Mouse (Mus musculus) cerebellum, adult 11-12 months (tissue): ENCODE results near the gene Atf7.

Source experiments
- DNase-seq: peaks from one replicate; pipeline ENCODE4 v3.0.0; 2022

Gene Atf7

DNA sequence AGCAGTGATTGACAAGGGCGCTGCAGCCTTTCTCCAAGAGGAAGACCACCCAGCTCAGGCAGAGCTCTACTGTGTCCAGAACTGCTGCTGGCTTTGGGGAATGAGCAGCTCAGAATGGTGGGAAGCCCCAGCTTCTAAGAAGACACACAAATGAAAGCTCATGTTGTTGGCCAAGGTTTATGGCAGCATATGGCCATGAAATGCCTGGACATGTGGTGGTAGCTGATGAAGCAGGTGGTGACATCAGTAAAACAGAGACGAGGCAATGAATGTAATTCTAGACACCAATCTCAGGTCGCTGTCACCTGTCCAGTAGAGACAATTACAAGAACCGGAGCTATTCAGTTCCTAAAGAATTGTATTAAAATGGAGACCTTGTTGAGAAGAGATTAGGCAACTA, 80.5 kb downstream of the Atf7 start:
- DNase-seq: peak; percentile 97

DNA sequence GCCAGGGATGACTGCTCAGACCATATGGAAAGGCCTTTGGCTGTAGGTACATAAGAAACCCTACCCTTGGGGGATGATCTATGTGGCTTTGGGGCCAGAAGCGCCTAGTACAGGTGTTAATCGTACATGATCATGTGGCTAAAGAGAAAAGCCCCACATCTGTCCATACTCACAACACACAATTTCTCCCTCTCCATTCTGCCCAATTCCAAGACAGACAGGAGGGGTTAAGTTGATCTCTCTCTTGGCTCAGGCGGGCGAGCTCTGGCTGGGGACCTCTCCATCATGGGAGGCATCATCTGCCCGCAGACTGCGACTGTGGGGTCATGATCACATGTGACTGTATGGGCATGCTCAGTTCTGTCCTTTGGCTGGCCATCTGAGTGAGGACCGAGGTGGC, 91.3 kb downstream of the Atf7 start:
- peak; percentile 29 for DNase-seq

DNA sequence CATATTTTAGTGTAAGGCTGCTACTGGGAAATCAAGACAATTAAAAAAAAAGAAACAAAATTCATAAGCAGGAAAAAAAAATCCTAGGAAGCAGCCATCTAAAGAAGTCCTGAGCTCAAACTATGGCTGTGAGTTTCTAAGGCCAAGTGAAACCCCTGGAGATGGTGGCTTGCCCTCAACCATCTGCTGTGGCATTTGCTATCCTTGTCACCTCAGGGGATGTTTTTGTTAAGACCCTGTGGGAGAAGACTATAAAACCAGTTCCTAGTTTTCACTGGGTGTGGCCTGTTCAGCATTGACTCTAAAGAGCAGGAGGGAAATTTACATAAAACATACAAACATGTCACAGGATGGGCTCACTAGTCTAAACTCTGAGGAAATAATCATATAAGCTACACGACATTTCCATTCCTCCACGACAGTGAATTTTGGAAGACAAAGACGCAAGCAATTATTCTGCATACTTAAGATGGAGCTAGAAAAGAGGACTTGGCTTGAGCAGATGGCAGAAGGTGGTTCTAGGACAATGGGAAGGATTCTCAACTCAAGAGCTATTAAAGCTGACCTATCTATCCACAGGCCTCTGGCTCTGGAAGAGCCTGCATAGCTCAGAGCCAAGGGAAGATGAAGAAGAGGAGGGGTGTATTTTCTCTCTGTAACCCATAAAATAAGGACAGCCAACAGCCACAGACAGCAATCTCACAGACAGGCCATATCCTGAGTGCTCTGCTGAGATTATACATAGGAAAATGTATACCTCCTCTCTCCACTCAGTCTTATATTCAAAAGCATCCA, 93.0 kb downstream of the Atf7 start:
- peak; percentile 82 for DNase-seq

DNA sequence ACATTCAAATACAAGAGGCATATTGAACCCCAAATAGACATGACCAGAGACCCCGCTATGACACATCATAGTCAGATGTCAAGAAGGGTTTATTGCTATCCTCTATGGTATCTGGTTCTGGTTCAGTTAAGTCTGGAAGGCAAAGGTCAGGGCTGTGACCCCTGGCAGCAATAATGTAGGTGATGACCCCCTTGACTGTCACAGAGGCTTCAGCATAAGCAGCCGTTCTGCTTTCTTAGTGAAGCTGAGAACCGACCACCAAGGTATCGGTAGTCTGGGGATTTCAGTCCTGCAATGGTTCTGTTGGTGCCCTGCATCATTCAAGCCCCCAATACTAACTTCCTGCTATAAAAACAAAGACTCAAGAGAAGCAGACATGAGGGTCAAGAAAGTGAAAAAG, 93.7 kb downstream of the Atf7 start:
- DNase-seq: peak; percentile 28

DNA sequence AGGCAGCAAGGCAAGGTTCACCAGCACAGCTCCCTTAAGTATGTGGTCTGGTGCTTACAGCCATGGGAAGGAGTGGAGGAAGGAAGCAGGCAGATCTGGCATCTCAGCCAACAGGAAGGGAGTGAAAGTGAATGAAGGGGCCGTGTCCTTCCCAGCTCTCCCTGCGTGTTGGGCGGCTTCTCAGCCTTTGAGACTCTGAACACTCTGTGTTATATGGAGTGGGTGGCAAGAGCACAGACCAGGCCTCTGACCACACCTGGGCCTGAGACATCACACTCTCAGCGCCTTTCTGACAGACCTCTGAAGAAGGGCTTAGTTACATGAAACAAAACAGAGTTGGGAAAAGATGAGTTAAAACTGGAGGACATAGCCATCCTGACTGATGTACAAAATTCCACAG, 94.7 kb downstream of the Atf7 start:
- no peak for DNase-seq

DNA sequence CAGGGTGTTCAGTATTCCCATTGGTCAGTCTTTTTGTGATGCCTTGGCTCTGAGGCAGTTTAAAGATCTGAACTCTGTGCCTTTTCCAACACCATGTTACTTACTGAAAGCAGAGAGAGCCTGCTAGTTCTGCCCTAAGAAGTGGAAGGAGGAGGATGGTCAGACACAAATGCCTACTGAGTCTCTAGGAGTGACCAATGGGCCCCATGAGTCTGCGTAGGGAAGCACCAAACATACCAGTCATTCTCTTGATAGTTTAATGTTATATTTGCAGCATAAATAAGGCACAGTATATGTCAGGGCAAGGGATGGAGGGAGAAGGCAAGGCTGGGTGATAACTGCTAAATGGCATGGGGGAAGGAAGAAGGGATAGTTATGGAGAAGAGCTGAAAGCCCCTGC, 96.9 kb downstream of the Atf7 start:
- DNase-seq: no peak

DNA sequence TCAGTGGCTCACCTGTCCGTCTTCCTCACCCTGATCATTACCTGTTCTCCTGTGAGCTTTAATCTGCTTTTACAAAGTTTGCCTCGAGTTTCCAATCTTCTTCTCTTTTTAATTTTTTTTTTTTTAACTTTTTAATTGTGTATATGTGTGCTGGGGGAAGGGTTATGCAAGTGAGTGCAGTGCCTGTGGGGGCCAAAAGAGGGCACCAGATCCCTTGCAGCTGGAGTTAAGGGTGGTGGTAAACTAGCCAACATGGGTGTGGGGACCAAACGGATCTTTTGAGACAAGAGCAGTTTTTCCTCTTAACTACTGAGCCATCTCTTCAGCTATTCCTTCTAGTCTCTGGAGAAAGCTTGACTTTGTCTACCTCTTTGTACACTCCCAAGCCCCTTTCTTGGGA, 97.3 kb downstream of the Atf7 start:
- no peak for DNase-seq

DNA sequence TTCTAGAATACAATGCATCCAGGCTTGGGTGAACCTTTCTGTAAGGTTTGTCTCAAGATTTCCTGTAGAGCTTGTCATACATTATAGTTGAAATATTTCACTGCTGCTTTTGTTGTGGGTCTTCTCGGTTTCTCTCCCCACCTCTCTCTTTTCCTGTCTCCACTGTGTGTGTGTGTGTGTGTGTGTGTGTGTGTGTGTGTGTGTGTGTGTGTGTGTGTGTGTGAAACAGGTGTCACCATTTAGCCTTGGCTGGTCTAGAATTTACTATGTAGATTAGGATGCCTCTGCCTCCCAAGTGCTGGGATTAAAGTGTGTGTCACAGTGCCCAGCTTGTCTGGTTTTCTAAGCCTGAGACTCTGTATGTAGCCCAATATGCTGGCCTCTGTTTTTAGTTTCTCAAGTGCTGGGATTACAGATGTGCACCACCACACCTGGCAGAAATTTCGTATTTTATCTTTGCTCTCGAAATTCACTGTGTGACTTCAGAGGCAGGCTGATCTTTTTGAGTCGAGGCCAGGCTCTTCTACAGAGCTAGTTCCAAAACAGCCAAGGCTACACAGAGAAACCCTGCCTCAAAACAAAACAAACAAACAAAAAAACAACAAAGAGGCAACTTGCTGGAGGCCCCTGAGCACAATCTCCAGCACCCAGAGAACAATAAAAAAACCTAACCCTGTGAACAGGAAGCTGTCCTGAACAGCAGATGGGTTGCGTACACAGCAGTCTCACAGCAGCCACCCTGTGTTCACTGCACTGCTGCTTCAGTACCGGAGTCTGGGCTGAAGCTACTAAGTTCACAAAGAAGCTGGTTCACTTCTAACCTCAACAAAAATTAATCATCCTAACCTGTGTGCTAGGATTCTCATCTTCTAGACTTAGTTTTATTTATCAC, 98.9 kb downstream of the Atf7 start:
- DNase-seq: no peak

DNA sequence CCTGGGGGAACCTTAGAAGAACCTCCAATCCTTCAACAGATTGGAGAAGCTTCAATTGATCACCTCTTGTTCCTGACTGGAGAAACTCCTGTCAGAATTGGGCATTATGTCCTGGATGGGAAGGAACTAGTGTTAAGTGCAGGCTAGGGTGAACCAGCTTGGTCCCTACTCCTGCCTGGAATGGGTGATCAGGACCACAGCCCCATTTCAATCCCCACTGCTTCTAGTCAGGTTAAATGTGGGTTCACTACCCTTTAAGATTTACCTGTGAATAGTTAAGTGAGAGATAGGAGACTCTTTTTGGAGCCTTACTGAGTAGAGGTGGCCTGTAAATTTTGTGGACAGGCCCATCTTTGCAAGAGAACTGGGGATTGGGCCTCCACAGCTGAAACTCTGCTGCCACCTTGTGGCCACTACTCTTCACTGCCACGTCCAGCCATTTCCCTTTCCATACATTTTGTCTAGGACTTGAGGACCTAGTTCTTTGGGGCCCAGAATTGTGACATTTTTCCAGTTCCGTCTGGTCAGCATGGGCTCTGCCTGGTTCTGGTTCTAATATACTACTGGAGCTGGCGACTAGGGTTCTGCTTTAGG, 100.3 kb downstream of the Atf7 start, which contains the start of gene Npff:
Npff (minus strand) TSS at position 51 of the 594 bp plus-strand sequence.
- peak; percentile 81 for DNase-seq

DNA sequence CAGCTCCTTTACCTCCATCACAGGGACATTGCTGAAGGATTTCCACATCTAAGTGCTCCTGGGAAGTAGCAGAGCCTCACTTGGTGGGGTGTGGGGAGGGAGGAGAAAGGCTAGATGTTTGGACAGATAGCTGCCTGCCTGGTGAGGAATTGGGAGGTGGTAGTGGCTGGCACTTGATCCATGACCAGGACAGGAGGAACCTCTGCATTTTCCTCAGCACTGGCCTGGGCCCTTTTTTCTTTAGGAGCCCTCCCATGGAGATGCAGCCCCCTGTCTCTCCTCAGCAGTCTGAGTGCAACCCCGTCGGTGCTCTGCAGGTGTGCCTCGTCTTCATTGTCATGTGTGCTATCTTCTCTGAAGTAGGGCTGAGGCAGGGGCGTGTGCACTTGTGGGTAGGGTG, 103.8 kb downstream of the Atf7 start:
- peak; percentile 44 for DNase-seq

DNA sequence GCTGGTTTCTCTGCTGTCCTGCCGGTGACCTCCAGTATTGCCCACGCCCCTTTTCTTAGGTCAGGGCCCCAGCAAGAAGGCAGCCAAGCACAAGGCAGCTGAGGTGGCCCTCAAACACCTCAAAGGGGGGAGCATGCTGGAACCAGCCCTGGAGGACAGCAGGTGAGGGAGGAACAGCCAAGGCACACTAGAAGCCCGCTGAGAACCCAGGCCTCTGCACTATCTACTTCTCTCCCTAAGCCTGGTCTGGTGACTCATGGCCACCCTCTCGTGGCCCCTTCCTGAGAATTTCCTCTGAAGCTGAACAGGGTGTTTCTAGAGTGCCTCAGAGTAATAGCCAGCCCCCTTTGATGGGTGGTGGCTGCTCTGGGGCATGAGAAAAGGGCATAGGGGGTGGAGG, 104.8 kb downstream of the Atf7 start:
- peak; percentile 71 for DNase-seq

DNA sequence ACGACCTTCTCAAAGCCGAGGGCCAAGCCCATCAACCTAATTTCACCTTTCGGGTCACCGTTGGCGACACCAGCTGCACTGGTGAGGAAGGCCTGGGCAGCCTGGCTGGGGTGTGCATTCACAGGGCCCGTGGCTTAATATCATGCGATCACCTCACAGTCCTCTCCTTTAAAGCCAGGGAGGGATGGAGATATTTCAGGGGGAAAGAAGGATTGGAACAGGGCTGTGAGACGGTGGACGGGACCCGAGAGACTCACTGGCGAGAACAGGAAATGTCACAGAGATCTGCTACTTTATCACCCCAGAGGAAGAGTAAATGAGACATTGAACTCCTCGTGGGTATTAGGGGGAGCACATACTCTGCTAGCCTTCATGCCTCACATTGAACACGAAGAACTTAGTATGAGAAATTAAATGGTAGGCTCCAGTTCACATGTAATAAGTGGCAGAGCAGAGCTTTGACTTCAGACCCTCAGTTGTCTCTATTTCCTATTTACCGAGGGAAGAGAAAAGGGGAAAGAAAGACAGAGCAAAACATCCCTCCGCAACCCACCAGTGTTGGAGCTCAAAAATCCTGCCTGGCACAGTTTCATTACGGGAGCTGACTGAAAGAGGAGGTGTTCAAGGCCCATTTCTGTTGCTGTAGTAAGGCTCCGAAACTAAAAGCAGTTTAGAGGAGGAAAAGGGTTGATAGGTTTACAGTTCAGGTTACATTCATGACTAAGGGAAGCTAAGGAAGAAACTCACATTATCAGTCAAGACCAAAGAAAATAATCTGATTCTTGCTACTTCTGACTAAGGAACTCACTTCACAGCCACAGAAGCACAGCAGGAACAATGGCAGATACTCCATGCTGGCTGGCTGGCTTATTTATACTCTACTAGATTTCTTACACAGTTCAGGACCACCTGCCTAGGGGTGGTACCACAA, 105.8 kb downstream of the Atf7 start:
- no peak for DNase-seq

DNA sequence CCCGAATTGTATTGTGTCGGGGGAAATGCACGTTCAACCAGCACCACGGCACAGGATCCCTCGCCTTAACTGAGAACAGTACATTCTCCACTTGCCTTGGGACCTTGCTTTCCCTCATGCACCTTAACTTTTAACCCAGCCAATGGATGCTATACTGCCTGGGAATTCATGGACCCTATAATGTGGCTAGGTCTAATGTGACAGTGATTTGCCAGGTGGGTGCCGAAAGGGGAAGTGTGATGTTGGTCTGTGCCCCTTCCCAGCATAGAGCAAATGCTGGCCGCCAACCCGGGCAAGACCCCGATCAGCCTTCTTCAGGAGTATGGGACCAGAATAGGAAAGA, 106.4 kb downstream of the Atf7 start:
- DNase-seq: no peak

DNA sequence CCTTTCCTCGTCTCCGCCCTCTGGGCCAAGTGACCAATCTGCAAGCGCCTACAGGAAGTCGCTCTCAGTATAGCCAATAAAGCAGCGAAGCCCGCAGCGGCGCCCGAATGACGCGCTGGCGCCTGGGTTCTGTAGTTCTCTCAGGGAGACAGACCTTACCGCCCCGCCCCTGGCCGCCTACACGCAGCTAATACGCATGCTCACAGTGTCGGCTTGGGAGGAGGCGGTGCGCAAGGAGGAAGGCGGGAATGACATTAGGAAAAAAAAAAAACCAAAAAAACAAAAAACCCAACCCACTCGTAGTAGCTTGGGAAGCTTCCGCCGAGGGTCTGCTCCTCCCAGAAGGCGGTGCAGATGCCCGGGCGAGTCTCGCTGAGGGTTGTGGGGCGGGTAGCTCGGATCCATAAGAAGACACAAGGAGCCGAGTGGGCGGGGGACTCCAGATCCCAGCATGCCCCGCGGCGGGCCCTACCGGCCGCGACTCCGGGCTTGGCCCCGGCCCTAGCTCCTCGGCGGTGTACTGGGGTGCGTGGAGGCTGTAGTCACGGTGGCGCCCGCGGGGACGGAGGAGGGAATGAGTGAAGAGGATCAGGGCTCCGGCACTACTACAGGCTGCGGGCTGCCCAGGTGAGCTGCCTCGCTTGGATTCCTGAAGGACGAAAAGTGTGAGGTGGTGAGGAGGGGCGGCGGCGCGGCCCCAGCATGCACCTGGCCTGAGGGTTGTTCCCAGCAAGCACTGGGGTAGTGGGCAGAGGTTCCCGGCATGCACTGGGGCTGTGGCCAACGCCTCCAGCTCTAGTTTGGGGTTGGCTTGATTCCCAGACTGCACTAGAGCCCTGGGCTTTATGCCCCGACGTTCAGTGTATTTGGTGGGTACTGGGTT, 107.0 kb downstream of the Atf7 start, which contains the start of gene Tarbp2:
Tarbp2 (plus strand) TSS at position 217 of the 883 bp plus-strand sequence.
- DNase-seq: peak; percentile 100

DNA sequence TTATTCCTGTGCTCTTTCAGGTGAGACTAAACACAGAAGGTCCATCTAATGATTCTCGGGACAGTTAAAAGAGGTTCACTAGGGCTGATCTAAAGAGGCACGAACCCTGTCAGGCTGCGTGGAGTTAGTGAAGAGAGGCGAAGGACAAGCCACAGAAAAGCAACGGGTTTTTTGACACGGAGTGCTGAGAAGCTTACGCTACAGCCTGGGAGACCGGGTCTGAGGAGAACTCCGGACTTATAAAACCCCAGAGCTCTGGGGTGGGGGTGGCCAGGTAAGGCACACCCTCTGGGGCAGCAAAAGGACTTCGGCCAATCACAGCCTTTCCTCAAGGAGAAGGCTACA, 107.7 kb downstream of the Atf7 start:
- DNase-seq: no peak

DNA sequence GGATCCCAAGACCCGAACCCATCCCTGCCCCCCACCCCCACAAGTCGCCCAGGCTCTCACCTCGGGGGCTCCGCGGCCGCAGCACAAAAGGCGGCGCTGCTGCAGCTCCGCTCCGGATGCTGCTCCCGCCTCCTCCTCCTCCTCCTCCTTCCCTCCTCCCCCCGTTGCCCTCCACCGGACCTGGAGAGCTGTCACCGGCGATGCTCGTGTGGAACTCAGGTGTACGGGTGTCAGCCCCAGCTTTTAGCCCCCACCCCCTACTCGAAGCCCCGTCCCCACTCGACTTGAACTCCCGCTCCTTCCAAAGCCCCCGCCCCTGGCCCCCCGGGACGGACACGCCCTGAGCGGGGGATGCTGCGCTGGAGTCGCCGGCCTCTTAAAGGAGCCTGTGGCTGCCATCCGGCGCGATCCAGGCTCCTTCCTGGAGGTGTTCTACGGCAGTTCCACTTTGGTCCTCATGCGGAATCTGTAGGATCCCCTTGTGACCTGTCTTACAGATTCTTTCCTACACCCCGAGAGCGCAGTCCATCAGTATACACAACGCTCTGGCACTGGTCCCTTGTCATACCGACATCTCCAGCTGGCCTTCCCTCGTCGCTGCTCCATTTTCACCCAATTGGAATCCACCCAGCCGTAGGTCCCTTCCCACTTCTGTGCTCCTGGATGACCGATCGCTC, 108.4 kb downstream of the Atf7 start, which contains the start of gene Map3k12:
Map3k12 (minus strand) TSS at position 337 of the 677 bp plus-strand sequence.
- DNase-seq: peak; percentile 90

DNA sequence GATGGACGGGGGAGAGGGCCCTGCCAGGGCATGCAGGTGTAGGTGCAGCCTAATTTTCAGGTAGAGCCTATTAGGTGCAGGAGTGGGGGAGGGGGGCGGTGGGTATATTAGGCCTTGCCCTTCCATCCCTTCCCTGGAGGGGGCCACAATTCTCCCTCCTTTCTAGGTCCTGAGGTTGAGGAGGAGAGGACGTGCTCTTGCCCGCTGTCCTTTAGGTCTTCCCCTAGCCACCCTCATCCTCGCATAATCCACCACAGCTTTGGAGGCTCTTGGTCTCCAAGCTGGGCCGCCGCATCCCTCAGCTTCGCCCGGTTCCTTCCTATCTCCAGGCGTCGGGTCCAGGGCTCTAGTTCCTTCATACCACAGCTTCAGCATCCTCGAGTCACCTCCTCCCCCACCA, 109.0 kb downstream of the Atf7 start:
- peak; percentile 80 for DNase-seq

DNA sequence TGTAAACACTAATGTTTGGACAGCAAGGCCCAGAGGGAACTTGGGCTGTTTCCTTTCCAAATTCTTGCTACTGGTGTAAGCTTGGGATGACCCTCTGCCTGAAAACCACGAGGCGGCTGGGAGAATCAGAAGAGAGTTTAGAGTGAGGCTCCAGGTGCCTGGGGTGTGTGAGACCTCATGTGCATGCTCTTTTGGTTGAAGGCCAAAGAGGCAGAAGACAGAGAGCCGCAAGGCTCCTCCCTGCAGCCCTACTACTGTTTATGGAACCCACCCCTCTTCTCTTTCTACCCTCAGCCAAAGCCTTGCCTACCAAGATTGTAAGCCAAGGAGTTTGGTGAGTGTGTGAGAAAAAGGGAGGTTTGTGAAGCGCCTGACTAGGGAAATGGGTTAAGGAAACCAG, 109.5 kb downstream of the Atf7 start:
- DNase-seq: peak; percentile 69

DNA sequence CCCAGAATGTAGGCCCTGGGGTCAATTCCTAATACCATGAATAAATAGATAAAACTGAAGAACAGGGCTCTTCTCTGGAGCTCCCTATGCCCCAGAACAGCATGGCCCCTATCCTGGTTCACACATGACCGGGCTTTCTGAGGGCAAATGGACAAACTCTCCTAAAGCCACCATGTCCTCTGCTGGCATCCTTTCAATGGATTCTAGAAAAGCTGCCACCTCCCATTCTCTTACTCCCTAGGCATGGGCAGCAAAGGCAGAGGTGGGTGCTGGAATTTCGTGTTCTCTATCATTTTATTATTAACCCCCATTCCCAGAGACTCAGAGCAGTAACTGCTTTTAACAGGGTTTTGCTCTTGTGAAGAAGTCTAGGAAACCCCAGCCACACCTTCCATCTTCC, 110.0 kb downstream of the Atf7 start:
- no peak for DNase-seq

DNA sequence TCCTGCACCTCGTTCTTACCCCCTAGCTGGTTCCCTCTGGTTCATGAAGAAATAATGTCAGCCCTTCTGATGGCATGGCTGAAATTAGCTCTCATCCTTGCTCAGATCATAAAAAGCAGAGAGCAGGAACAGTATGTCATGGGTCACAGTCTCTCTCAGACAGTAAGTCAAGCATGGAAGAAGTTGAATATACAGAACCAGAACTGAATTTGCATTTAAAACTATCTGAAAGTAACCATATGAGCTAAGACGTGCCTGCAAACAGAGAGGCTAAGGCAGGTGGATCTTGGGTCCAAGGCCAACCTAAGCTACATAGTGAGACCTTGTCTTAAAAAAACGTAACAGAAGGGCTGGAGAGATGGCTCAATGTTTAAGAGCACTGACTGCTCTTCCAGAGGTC, 112.3 kb downstream of the Atf7 start:
- no peak for DNase-seq

DNA sequence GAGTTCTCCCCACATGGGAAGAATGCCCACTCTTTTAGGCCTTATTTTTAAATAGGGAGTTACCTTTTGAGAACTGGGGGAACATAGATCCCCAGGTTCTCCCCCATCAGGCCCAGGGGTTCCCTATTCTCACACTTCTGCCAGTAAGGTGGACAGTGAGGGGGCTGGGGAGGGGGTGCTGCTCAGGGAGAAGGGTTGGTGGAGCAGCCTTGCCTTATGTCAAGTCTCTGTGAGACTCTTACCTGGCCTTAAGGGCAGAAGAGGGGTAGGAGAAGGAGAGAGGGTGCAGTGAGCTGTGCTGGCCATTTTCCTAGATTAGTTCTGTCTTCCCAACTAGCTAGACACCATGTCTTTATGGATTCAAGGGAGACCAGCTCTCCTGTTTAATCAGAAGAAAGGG, 112.8 kb downstream of the Atf7 start:
- DNase-seq: no peak
